Mouse (Mus musculus) forelimb bud, embryonic 11.5 days (tissue): ENCODE data around the gene Rasgef1a.

Experiments
- DNase-seq: peaks from one replicate; pipeline ENCODE4 v3.0.0-alpha.2; 2012; ENCODE audit warnings: low read depth, low spot score

Gene Rasgef1a

GRCm38 (mm10) chr6:118071416-118071815 is 60.2 kb downstream of the Rasgef1a start:
- DNase-seq: no peak

- DNase-seq: no peak
These were observed 60.9 kb downstream of the Rasgef1a start for GRCm38 (mm10) chr6:118072176-118072575.

GRCm38 (mm10) chr6:118074151-118074550 is 62.9 kb downstream of the Rasgef1a start:
- no peak for DNase-seq

GRCm38 (mm10) chr6:118076256-118076655 is 65.0 kb downstream of the Rasgef1a start:
- no peak for DNase-seq

- DNase-seq: no peak
These were observed 65.5 kb downstream of the Rasgef1a start for GRCm38 (mm10) chr6:118076748-118077147.

- no peak for DNase-seq
These were observed 66.2 kb downstream of the Rasgef1a start for GRCm38 (mm10) chr6:118077421-118077820.

- DNase-seq: no peak
These were observed 67.5 kb downstream of the Rasgef1a start for GRCm38 (mm10) chr6:118078751-118079150.

- no peak for DNase-seq
These were observed 68.1 kb downstream of the Rasgef1a start for GRCm38 (mm10) chr6:118079292-118079691.

- no peak for DNase-seq
These were observed 68.7 kb downstream of the Rasgef1a start for GRCm38 (mm10) chr6:118079762-118080465.

- no peak for DNase-seq
These were observed 69.5 kb downstream of the Rasgef1a start for GRCm38 (mm10) chr6:118080711-118081110.

GRCm38 (mm10) chr6:118082384-118082783 is 71.1 kb downstream of the Rasgef1a start:
- no peak for DNase-seq

GRCm38 (mm10) chr6:118083608-118084007 is 72.4 kb downstream of the Rasgef1a start:
- no peak for DNase-seq

GRCm38 (mm10) chr6:118084596-118084995 is 73.4 kb downstream of the Rasgef1a start:
- no peak for DNase-seq

GRCm38 (mm10) chr6:118087955-118088354 is 76.7 kb downstream of the Rasgef1a start:
- DNase-seq: no peak

- no peak for DNase-seq
These were observed 77.7 kb downstream of the Rasgef1a start for GRCm38 (mm10) chr6:118088750-118089440.

- no peak for DNase-seq
These were observed 79.6 kb downstream of the Rasgef1a start for GRCm38 (mm10) chr6:118090827-118091226.

- no peak for DNase-seq
These were observed 86.6 kb downstream of the Rasgef1a start for GRCm38 (mm10) chr6:118097765-118098365.

- peak; percentile 16 for DNase-seq
These were observed 88.1 kb downstream of the Rasgef1a start for GRCm38 (mm10) chr6:118099311-118099802.

- DNase-seq: no peak
These were observed 100.6 kb downstream of the Rasgef1a start for GRCm38 (mm10) chr6:118111810-118112209.

- no peak for DNase-seq
These were observed 111.5 kb downstream of the Rasgef1a start for GRCm38 (mm10) chr6:118122767-118123166.

- no peak for DNase-seq
These were observed 115.3 kb downstream of the Rasgef1a start for GRCm38 (mm10) chr6:118126577-118126976.

- DNase-seq: no peak
These were observed 116.0 kb downstream of the Rasgef1a start for GRCm38 (mm10) chr6:118127198-118127597.
